Mouse (Mus musculus): ENCODE measurements around the gene Gng3. TPM values are rescaled to one million over a fixed set of nuclear protein-coding genes. Genes with fewer than 3 reads are reported as not detected.

Gng3 gene
- 271 and 278 TPM in 2 replicates for polyA plus RNA-seq (2021; fragmentation: Nextera tagmentation)
- long read RNA-seq, experiment 1, transcript Gng3-201 (3 exons, 1,643 nt): major isoform, 54 of 59 reads
- long read RNA-seq, experiment 1, partial matches to known transcripts: 2 of 59 reads
- long read RNA-seq, experiment 1, other reads (novel, unspliced or antisense): 3 of 59 reads
- long read RNA-seq, experiment 2, transcript Gng3-201 (3 exons, 1,643 nt): major isoform, 126 of 146 reads
- long read RNA-seq, experiment 2, partial matches to known transcripts: 19 of 146 reads
- long read RNA-seq, experiment 2, other reads (novel, unspliced or antisense): 1 of 146 reads

GRCm38 (mm10) chr19:8839103-8839907, at the start of gene Gng3:
Gene Gng3 (minus strand): TSS chr19:8839194.

GRCm38 (mm10) chr19:8883616-8884015, 44.6 kb upstream of the Gng3 start, which contains the start of the genes Lbhd1 and Gm49403:
Gene Lbhd1 (plus strand): TSS chr19:8883732.
Gene Gm49403 (plus strand): TSS chr19:8883930.

GRCm38 (mm10) chr19:8880311-8881033, 41.5 kb upstream of the Gng3 start, which contains the start of gene Uqcc3:
Gene Uqcc3 (minus strand): TSS chr19:8880923.

GRCm38 (mm10) chr19:8871267-8872186, 32.5 kb upstream of the Gng3 start, which contains the start of gene Ubxn1:
Gene Ubxn1 (plus strand): TSS chr19:8871496.

GRCm38 (mm10) chr19:8850402-8850901, 11.5 kb upstream of the Gng3 start, which contains the start of gene Lrrn4cl:
Gene Lrrn4cl (plus strand): TSS chr19:8850768.

GRCm38 (mm10) chr19:8837251-8837791, 1.7 kb downstream of the Gng3 start, which contains the start of gene Bscl2:
Gene Bscl2 (plus strand): TSS chr19:8837467.

GRCm38 (mm10) chr19:8829660-8830059, 9.3 kb downstream of the Gng3 start, which contains the start of gene AC129217.1:
Gene AC129217.1 (plus strand): TSS chr19:8829773.

GRCm38 (mm10) chr19:8819596-8820423, 19.2 kb downstream of the Gng3 start, which contains the start of gene Hnrnpul2:
Gene Hnrnpul2 (plus strand): TSS chr19:8820010.

GRCm38 (mm10) chr19:8818801-8819595, 20.0 kb downstream of the Gng3 start, which contains the start of gene Ttc9c:
Gene Ttc9c (minus strand): TSS chr19:8819333.

GRCm38 (mm10) chr19:8802130-8802821, 36.7 kb downstream of the Gng3 start, which contains the start of gene Zbtb3:
Gene Zbtb3 (plus strand): TSS chr19:8802555.

GRCm38 (mm10) chr19:8798264-8798946, 40.6 kb downstream of the Gng3 start, which contains the start of gene Polr2g:
Gene Polr2g (minus strand): TSS chr19:8798577.

Other genes with a start within 250 kb of the Gng3 start
- gene Slc22a8, start 247.9 kb downstream of the Gng3 start, polyA plus RNA-seq (2021; fragmentation: Nextera tagmentation): 8.6 and 10.3 TPM in 2 replicates
- 2.2 and 2.7 TPM in 2 replicates for gene Slc22a6, start 221.2 kb downstream of the Gng3 start, polyA plus RNA-seq (2021; fragmentation: Nextera tagmentation)
- gene Chrm1, start 175.4 kb downstream of the Gng3 start, polyA plus RNA-seq (2021; fragmentation: Nextera tagmentation): 41.2 and 88.0 TPM in 2 replicates
- 169 and 178 TPM in 2 replicates for gene Slc3a2, start 115.8 kb downstream of the Gng3 start, polyA plus RNA-seq (2021; fragmentation: Nextera tagmentation)
- gene Wdr74, start 103.4 kb downstream of the Gng3 start, polyA plus RNA-seq (2021; fragmentation: Nextera tagmentation): 57.2 and 64.9 TPM in 2 replicates
- not detected in 2 replicates for gene 1700092M07Rik, start 98.5 kb downstream of the Gng3 start, polyA plus RNA-seq (2021; fragmentation: Nextera tagmentation)
- gene Stx5a, start 97.8 kb downstream of the Gng3 start, polyA plus RNA-seq (2021; fragmentation: Nextera tagmentation): 33.4 and 33.5 TPM in 2 replicates
- gene Nxf1, start 82.1 kb downstream of the Gng3 start, polyA plus RNA-seq (2021; fragmentation: Nextera tagmentation): 23.9 and 27.6 TPM in 2 replicates
- gene Tmem223, start 68.2 kb downstream of the Gng3 start, polyA plus RNA-seq (2021; fragmentation: Nextera tagmentation): 234 and 250 TPM in 2 replicates
- gene Tmem179b, start 64.7 kb downstream of the Gng3 start, polyA plus RNA-seq (2021; fragmentation: Nextera tagmentation): 28.2 and 37.0 TPM in 2 replicates
- gene Taf6l, start 52.8 kb downstream of the Gng3 start, polyA plus RNA-seq (2021; fragmentation: Nextera tagmentation): 11.5 and 16.0 TPM in 2 replicates
- gene Polr2g, start 40.6 kb downstream of the Gng3 start, polyA plus RNA-seq (2021; fragmentation: Nextera tagmentation): 224 and 251 TPM in 2 replicates
- gene Zbtb3, start 36.6 kb downstream of the Gng3 start, polyA plus RNA-seq (2021; fragmentation: Nextera tagmentation): 2.2 and 3.2 TPM in 2 replicates
- gene Ttc9c, start 19.9 kb downstream of the Gng3 start, polyA plus RNA-seq (2021; fragmentation: Nextera tagmentation): 22.4 and 24.7 TPM in 2 replicates
- gene Hnrnpul2, start 19.2 kb downstream of the Gng3 start, polyA plus RNA-seq (2021; fragmentation: Nextera tagmentation): 5.9 and 11.9 TPM in 2 replicates
- not detected in 2 replicates for gene AC129217.1, start 9.4 kb downstream of the Gng3 start, polyA plus RNA-seq (2021; fragmentation: Nextera tagmentation)
- 80.3 and 99.9 TPM in 2 replicates for gene Bscl2, start 1.7 kb downstream of the Gng3 start, polyA plus RNA-seq (2021; fragmentation: Nextera tagmentation)
- gene Lrrn4cl, start 11.6 kb upstream of the Gng3 start, polyA plus RNA-seq (2021; fragmentation: Nextera tagmentation): 0.28 and 0.50 TPM in 2 replicates
- 157 and 163 TPM in 2 replicates for gene Ubxn1, start 32.3 kb upstream of the Gng3 start, polyA plus RNA-seq (2021; fragmentation: Nextera tagmentation)
- gene Uqcc3, start 41.7 kb upstream of the Gng3 start, polyA plus RNA-seq (2021; fragmentation: Nextera tagmentation): 68.8 and 84.0 TPM in 2 replicates
- gene Lbhd1, start 44.5 kb upstream of the Gng3 start, polyA plus RNA-seq (2021; fragmentation: Nextera tagmentation): 9.7 and 11.2 TPM in 2 replicates
- not detected in 2 replicates for gene Gm49403, start 44.7 kb upstream of the Gng3 start, polyA plus RNA-seq (2021; fragmentation: Nextera tagmentation)
- 71.4 and 81.8 TPM in 2 replicates for gene 1810009A15Rik, start 49.7 kb upstream of the Gng3 start, polyA plus RNA-seq (2021; fragmentation: Nextera tagmentation)
- gene Gm49416, start 49.7 kb upstream of the Gng3 start, polyA plus RNA-seq (2021; fragmentation: Nextera tagmentation): 5.9 and 13.0 TPM in 2 replicates
- 6.4 and 8.5 TPM in 2 replicates for gene Ints5, start 53.8 kb upstream of the Gng3 start, polyA plus RNA-seq (2021; fragmentation: Nextera tagmentation)
- gene Ganab, start 58.9 kb upstream of the Gng3 start, polyA plus RNA-seq (2021; fragmentation: Nextera tagmentation): 15.2 and 19.0 TPM in 2 replicates
- 49.0 and 67.5 TPM in 2 replicates for gene B3gat3, start 81.2 kb upstream of the Gng3 start, polyA plus RNA-seq (2021; fragmentation: Nextera tagmentation)
- gene Rom1, start 90.2 kb upstream of the Gng3 start, polyA plus RNA-seq (2021; fragmentation: Nextera tagmentation): 4.9 and 6.0 TPM in 2 replicates
- 3.1 and 4.0 TPM in 2 replicates for gene Eml3, start 90.4 kb upstream of the Gng3 start, polyA plus RNA-seq (2021; fragmentation: Nextera tagmentation)
- gene Mta2, start 102.7 kb upstream of the Gng3 start, polyA plus RNA-seq (2021; fragmentation: Nextera tagmentation): 20.4 and 23.0 TPM in 2 replicates
- gene Tut1, start 114.7 kb upstream of the Gng3 start, polyA plus RNA-seq (2021; fragmentation: Nextera tagmentation): 10.3 and 11.3 TPM in 2 replicates
- 432 and 459 TPM in 2 replicates for gene Eef1g, start 127.8 kb upstream of the Gng3 start, polyA plus RNA-seq (2021; fragmentation: Nextera tagmentation)
- 4.5 and 4.9 TPM in 2 replicates for gene Ahnak, start 150.1 kb upstream of the Gng3 start, polyA plus RNA-seq (2021; fragmentation: Nextera tagmentation)
- gene Scgb1a1, start 248.8 kb upstream of the Gng3 start, polyA plus RNA-seq (2021; fragmentation: Nextera tagmentation): not detected in 2 replicates